ENCODE assay signal across 8 mouse cellular contexts in genomic region chr12:81484727-81485191, GRCm38 (mm10). TPM values are rescaled to one million over a fixed set of nuclear protein-coding genes. Genes with fewer than 3 reads are reported as not detected.
DNase-seq lines count a peak whose midpoint lies in the region; ATAC-seq lines count a peak whose summit lies in the region.

TSS of gene Cox16 (minus strand) at chr12:81485127.

- no peaks in the 10 kb centered on the region for H3K9me3 ChIP-seq in forebrain, embryonic 14.5 days (replicated peaks; ENCODE audit: control insufficient read depth, low read length)
- no peaks in the 10 kb centered on the region for H3K9me3 ChIP-seq in neural tube, embryonic 15.5 days (replicated peaks)

- intact Hi-C loops in heart, postnatal 14 days (cut with DNase I) = loop anchor here (5.0 kb wide), 1 partner anchor 113 kb away; the partner anchor contains the start of gene Med6

- H3K9ac ChIP-seq in forebrain, embryonic 14.5 days (ENCODE audit: low read length) = peak within 1 kb of the TSS; percentile 68
- H3K9ac ChIP-seq in neural tube, embryonic 15.5 days (replicated peaks) = peak within 1 kb of the TSS; percentile 70

- WGBS in forebrain, embryonic 14.5 days = under 1% methylated on average over 31 of the region's 31 CpGs
- WGBS in neural tube, embryonic 15.5 days = under 1% methylated on average over 31 of the region's 31 CpGs

- peak within 1 kb of the TSS; percentile 89 for H3K27ac ChIP-seq in forebrain, embryonic 14.5 days (ENCODE audit: low read depth, low read length)
- peak within 1 kb of the TSS; percentile 97 for H3K27ac ChIP-seq in neural tube, embryonic 15.5 days (replicated peaks)

- ATAC-seq in forebrain, embryonic 14.5 days = peak; percentile 99
- ATAC-seq in neural tube, embryonic 15.5 days (ENCODE audit: low FRiP score) = peak; percentile 98

- DNase-seq in ES-CJ7 (ENCODE audit: low read depth, low spot score) = peak; percentile 86
- DNase-seq in cerebellum, adult 11 months = peak; percentile 79
- DNase-seq in forebrain, embryonic 14.5 days (ENCODE audit: low spot score) = peak; percentile 91
- peak; percentile 85 to 87 for DNase-seq in heart, postnatal 14 days
- peak; percentile 88 for DNase-seq in layer of hippocampus, adult 11-12 months (ENCODE audit: low spot score)
- DNase-seq in lung, adult 18-20 months = peak; percentile 88
- DNase-seq in testis, postnatal 14 days (ENCODE audit: low spot score) = peak; percentile 89

- H3K4me3 ChIP-seq in forebrain, embryonic 14.5 days (ENCODE audit: low read depth, low read length) = peak within 1 kb of the TSS; percentile 65
- H3K4me3 ChIP-seq in neural tube, embryonic 15.5 days (replicated peaks) = peak within 1 kb of the TSS; percentile 83

- H3K36me3 ChIP-seq in forebrain, embryonic 14.5 days (ENCODE audit: control insufficient read depth, insufficient read depth, low read length) = no peaks in the 10 kb centered on the region
- H3K36me3 ChIP-seq in neural tube, embryonic 15.5 days = no peaks in the 10 kb centered on the region

- H3K27me3 ChIP-seq in forebrain, embryonic 14.5 days (replicated peaks; ENCODE audit: control insufficient read depth, insufficient read depth, low read length) = no peaks in the 10 kb centered on the region
- H3K27me3 ChIP-seq in neural tube, embryonic 15.5 days (replicated peaks) = no peaks in the 10 kb centered on the region

- peak within 1 kb of the TSS; percentile 65 for H3K4me2 ChIP-seq in forebrain, embryonic 14.5 days (ENCODE audit: low read length)
- H3K4me2 ChIP-seq in neural tube, embryonic 15.5 days = peak within 1 kb of the TSS; percentile 66

- H3K4me1 ChIP-seq in forebrain, embryonic 14.5 days (ENCODE audit: control insufficient read depth, insufficient read depth, low read length) = no peaks in the 10 kb centered on the region
- H3K4me1 ChIP-seq in neural tube, embryonic 15.5 days = peaks cover 12% of the 10 kb centered on the region

RNA-seq across cellular contexts. Expression of gene Cox16, which starts in this region (rescaled TPM):
- polyA plus RNA-seq in forebrain, embryonic 14.5 days (2014; fragmentation: Nextera tagmentation; extraction: Ambion mirVana) = 120 and 134 TPM in 2 replicates
- 10 to 100 TPM; 52.2 to 53.7 TPM for total RNA-seq in heart, postnatal 14 days (2021)
- polyA plus RNA-seq in neural tube, embryonic 15.5 days (2015; fragmentation: Nextera tagmentation; extraction: Ambion mirVana) = 118 and 125 TPM in 2 replicates

Comparison
In these comparisons a context has a peak if more than half of its experiments do, and no peak if none do; other contexts are left out.
1. Peak in every context shown above with its lines: DNase-seq, ATAC-seq, H3K4me3 ChIP-seq and H3K27ac ChIP-seq.